Mouse (Mus musculus) forebrain, embryonic 12.5 days (tissue): Measurements from ENCODE around the gene Cmtm8. TPM values are rescaled to one million over a fixed set of nuclear protein-coding genes. Genes with fewer than 3 reads are reported as not detected.

Experiments
- ATAC-seq: fragments of 200-750 bp; cut with Nextera tagmentation; 2 replicates; pipeline ENCODE4 v1.8.0; 2017; ENCODE audit warnings: moderate TSS enrichment; ENCODE audit not compliant: low FRiP score
- H3K27ac ChIP-seq: fragments of 300-500 bp; sonication (generic); 2 replicates; pipeline ENCODE4 v1.5.1; 2016; ENCODE audit warnings: mild to moderate bottlenecking
- H3K27me3 ChIP-seq: fragments of 300-500 bp; sonication (generic); 2 replicates; pipeline ENCODE4 v1.6.1; 2016; ENCODE audit warnings: mild to moderate bottlenecking
- H3K36me3 ChIP-seq: fragments of 300-500 bp; sonication (generic); replicated peaks from 2 replicates; pipeline ENCODE4 v1.6.1; 2016; ENCODE audit warnings: mild to moderate bottlenecking
- H3K4me1 ChIP-seq: fragments of 300-500 bp; sonication (generic); 2 replicates; pipeline ENCODE4 v1.6.1; 2016
- H3K4me2 ChIP-seq: fragments of 300-500 bp; sonication (generic); 2 replicates; pipeline ENCODE4 v1.6.1; 2016; ENCODE audit warnings: mild to moderate bottlenecking, moderate library complexity
- H3K4me3 ChIP-seq: fragments of 300-500 bp; sonication (generic); replicated peaks from 2 replicates; pipeline ENCODE4 v1.5.1; 2016; ENCODE audit warnings: mild to moderate bottlenecking
- H3K9ac ChIP-seq: fragments of 300-500 bp; sonication (generic); 2 replicates; pipeline ENCODE4 v1.6.1; 2016; ENCODE audit warnings: mild to moderate bottlenecking
- H3K9me3 ChIP-seq: fragments of 300-500 bp; sonication (generic); 2 replicates; pipeline ENCODE4 v1.6.1; 2016
- WGBS: fragments of 180-500 bp; shearing (Covaris S2); methylation state at CpG from one replicate; pipeline ENCODE4 v1.1.7; 2016; 5-methylcytosine and 5-hydroxymethylcytosine counted together
- polyA plus RNA-seq: library from polyadenylated mRNA; unstranded; fragments of >200 nt; fragmentation: Nextera tagmentation; extraction: Ambion mirVana; gene quantifications from 2 replicates; pipeline ENCODE4 v1.2.1, GENCODE M21; 2016

Gene Cmtm8
- polyA plus RNA-seq, 1 experiment from 2014 or later = 17.0 TPM

GRCm38 (mm10) chr9:114763341-114763740, 80.6 kb downstream of the Cmtm8 start:
- Histone ChIP-seq H3K4me1 (peaks cover 23% of the 10 kb centered on the region), H3K9me3 (no peaks in the 10 kb centered on the region), H3K4me3 (no peak overlapping the region), H3K36me3 (peaks cover 9% of the 10 kb centered on the region; the same call in 1 of the 2 replicates), H3K4me2 (no peak overlapping the region), H3K9ac (no peak overlapping the region), H3K27ac (no peak overlapping the region), H3K27me3 (no peaks in the 10 kb centered on the region)
- no peak for ATAC-seq
- 63% methylated on average over 13 of the region's 13 CpGs for WGBS

- peaks cover 9% of the 10 kb centered on the region; the same call in 1 of the 2 replicates for H3K36me3 ChIP-seq
- ATAC-seq = no peak
- H3K4me2 ChIP-seq = no peak overlapping the region
- no peaks in the 10 kb centered on the region for H3K9me3 ChIP-seq
- no peak overlapping the region for H3K4me3 ChIP-seq
- H3K27ac ChIP-seq = no peak overlapping the region
- 81% methylated on average over 11 of the region's 11 CpGs for WGBS
- H3K27me3 ChIP-seq = no peaks in the 10 kb centered on the region
- peaks cover 11% of the 10 kb centered on the region; the same call in 1 of the 2 replicates for H3K4me1 ChIP-seq
- no peak overlapping the region for H3K9ac ChIP-seq
Measured at GRCm38 (mm10) chr9:114761848-114762247, 82.1 kb downstream of the Cmtm8 start.

DNA sequence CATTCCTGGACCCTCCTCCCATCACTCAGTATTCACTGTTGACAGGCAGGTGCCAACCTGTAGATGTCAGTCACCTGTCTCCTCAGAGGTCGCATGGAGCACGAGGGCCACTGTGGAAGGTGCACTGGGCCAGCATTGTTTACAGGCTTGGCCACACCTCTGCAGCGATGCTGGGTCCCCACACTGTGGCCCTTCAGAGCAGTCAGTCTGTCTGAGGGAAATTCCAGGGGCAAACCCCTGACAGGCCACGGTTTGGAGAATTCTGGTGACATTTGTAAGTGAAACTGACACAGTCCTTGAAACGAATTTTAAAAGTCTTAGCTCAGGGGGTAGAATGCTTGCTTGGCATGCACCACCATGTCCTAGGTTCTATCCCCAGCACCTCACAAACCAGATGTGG, 83.6 kb downstream of the Cmtm8 start:
- no peak overlapping the region for H3K4me2 ChIP-seq
- H3K9ac ChIP-seq = no peak overlapping the region
- 81% methylated on average over 5 of the region's 5 CpGs for WGBS
- no peak for ATAC-seq
- H3K36me3 ChIP-seq = peaks cover 6% of the 10 kb centered on the region; the same call in 1 of the 2 replicates
- H3K27ac ChIP-seq = no peak overlapping the region
- H3K4me3 ChIP-seq = no peak overlapping the region
- H3K27me3 ChIP-seq = no peaks in the 10 kb centered on the region
- H3K9me3 ChIP-seq = no peaks in the 10 kb centered on the region
- peaks cover 8% of the 10 kb centered on the region; the same call in 1 of the 2 replicates for H3K4me1 ChIP-seq

- 62% methylated on average over 4 of the region's 4 CpGs for WGBS
- ATAC-seq = no peak
- Histone ChIP-seq H3K36me3 (peaks cover 6% of the 10 kb centered on the region; the same call in 1 of the 2 replicates), H3K9ac (no peak overlapping the region), H3K4me2 (no peak overlapping the region), H3K9me3 (no peaks in the 10 kb centered on the region), H3K27ac (no peak overlapping the region), H3K27me3 (no peaks in the 10 kb centered on the region), H3K4me3 (no peak overlapping the region), H3K4me1 (peaks cover 8% of the 10 kb centered on the region; the same call in 1 of the 2 replicates)
Measured at GRCm38 (mm10) chr9:114759886-114760285, 84.1 kb downstream of the Cmtm8 start.

DNA sequence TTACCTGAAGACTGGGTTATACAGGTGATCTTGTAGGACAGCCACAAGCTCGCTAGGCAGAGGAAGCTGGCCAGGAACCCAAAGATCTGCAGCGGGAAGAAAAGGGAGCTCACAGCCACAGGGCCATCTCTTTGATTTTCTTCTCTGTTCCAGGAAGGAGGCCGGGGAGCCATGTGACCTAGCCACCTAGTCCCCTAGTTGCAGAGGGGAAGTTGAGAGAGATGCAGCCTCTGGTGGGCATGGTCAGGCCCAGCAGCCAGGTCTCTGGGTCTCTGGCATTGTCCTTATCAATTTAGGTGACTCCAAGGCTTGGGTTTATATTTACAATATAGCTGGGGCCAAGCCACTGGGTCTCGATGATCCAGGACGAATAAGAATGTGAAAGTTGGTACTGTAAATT, 85.2 kb downstream of the Cmtm8 start:
- no peak overlapping the region for H3K9ac ChIP-seq
- H3K4me2 ChIP-seq = no peak overlapping the region
- H3K4me1 ChIP-seq = peaks cover 8% of the 10 kb centered on the region; the same call in 1 of the 2 replicates
- peaks cover 8% of the 10 kb centered on the region; the same call in 1 of the 2 replicates for H3K36me3 ChIP-seq
- no peaks in the 10 kb centered on the region for H3K9me3 ChIP-seq
- H3K4me3 ChIP-seq = no peak overlapping the region
- WGBS = 88% methylated on average over 5 of the region's 5 CpGs
- H3K27ac ChIP-seq = no peak overlapping the region
- no peak for ATAC-seq
- H3K27me3 ChIP-seq = no peaks in the 10 kb centered on the region

DNA sequence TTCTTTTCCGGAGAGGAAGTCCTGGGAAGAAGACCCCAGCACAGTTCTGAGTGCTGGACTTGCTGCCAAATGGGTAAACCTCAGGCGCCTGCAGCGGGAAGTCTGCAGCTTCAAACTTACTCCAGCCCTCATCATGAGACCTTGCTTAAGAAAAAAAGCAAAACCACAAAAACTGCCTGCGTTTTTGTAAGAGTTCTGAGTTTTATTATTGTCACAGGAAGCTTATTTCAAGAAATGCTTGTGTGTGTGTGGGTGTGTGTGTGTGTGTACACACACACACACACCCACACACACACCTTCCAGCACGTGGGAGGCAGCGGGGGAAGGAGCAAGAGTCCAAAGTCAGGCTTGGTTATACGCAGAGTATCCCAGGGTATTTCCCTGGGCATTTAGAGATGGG, 85.7 kb downstream of the Cmtm8 start:
- no peak overlapping the region for H3K27ac ChIP-seq
- H3K4me2 ChIP-seq = no peak overlapping the region
- H3K36me3 ChIP-seq = peaks cover 8% of the 10 kb centered on the region; the same call in 1 of the 2 replicates
- no peak overlapping the region for H3K4me3 ChIP-seq
- H3K4me1 ChIP-seq = peaks cover 10% of the 10 kb centered on the region
- no peak for ATAC-seq
- 88% methylated on average over 7 of the region's 7 CpGs for WGBS
- H3K9me3 ChIP-seq = no peaks in the 10 kb centered on the region
- H3K9ac ChIP-seq = no peak overlapping the region
- no peaks in the 10 kb centered on the region for H3K27me3 ChIP-seq

DNA sequence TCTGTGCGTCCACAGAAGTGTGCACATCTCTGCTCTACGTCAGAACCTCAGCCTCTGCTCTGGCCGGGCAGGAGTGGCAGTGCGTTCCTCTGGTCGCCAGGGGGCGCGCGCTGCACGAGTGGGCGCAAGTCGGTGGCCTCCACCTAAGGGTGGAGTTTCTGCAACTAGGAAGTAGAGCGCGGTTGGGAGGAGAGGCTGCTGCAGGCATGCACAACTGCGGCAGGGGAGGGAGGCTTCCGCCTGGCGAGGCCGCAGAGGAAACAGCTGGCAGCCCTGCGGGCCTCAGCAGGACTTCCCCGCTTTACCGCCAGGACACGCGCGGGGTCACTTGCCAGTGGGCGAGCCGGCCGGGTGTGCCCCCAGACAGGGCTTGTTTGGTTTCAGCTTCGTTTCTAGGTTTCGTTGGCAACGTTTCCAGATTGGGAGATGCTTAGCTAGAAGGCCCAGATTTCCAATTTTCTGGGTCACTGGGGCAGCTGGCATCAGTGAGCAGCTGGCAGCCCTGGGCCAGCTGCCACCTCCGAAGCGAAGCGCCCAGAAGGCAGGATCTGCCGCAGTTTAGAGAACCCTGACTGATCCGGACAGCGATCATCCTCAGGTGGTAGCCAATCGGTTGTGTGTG, 91.0 kb downstream of the Cmtm8 start:
- peaks cover 11% of the 10 kb centered on the region for H3K4me1 ChIP-seq
- peak overlapping the region; percentile 78 for H3K4me2 ChIP-seq
- no peaks in the 10 kb centered on the region for H3K27me3 ChIP-seq
- 8% methylated on average over 36 of the region's 36 CpGs for whole genome bisulfite sequencing
- peaks cover 9% of the 10 kb centered on the region for H3K36me3 ChIP-seq
- H3K27ac ChIP-seq = peak overlapping the region; percentile 73
- no peaks in the 10 kb centered on the region for H3K9me3 ChIP-seq
- H3K9ac ChIP-seq = peak overlapping the region; percentile 59
- peak; percentile 91 for ATAC-seq
- peak overlapping the region; percentile 50 for H3K4me3 ChIP-seq

DNA sequence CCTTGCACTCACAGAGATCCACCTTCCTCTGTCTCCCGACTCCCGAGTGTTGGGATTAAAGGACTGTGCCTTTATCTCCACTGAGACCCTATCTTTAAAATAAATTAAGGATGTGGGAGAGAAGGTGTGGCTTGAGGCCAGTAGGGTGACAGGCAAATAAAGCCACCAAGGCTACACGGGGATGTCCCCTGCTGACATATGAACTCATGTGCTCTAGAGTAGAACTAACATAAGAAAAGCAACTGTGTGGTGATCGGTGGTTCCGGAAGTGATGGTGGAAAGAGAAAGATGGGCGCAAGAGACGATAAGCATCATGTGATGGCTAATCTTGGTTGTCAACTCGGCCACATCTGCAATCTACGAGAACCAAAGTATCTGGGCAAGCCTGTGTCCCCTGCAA, 91.6 kb downstream of the Cmtm8 start:
- Histone ChIP-seq H3K4me2 (peak overlapping the region; percentile 78; the same call in 1 of the 2 replicates), H3K9me3 (no peaks in the 10 kb centered on the region), H3K4me3 (peak overlapping the region; percentile 50; the same call in 1 of the 2 replicates), H3K27me3 (no peaks in the 10 kb centered on the region), H3K27ac (no peak overlapping the region), H3K36me3 (peaks cover 16% of the 10 kb centered on the region), H3K9ac (no peak overlapping the region), H3K4me1 (peaks cover 11% of the 10 kb centered on the region)
- 81% methylated on average over 9 of the region's 9 CpGs for WGBS
- no peak for ATAC-seq

DNA sequence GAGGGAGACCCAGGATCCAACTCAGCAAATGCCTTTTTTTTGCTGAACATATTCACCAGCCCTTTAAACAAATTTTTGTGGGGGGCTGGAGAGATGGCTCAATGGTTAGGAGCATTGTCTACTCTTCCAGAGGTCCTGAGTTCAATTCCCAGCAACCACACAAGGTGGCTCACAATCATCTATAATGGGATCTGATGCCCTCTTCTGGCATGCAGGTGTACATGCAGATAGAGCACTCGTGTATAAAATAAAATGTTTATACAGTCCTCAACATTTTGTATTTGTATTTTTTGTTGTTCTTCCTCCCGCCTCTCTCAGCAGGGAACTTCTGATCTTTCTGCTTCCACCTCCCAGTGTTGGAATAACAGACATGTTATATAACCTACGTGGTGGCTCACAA, 92.4 kb downstream of the Cmtm8 start:
- Histone ChIP-seq H3K9ac (no peak overlapping the region), H3K4me2 (no peak overlapping the region), H3K36me3 (peaks cover 23% of the 10 kb centered on the region), H3K27me3 (no peaks in the 10 kb centered on the region), H3K9me3 (no peaks in the 10 kb centered on the region), H3K27ac (no peak overlapping the region), H3K4me3 (no peak overlapping the region), H3K4me1 (peaks cover 11% of the 10 kb centered on the region)
- WGBS = 86% methylated on average over 3 of the region's 3 CpGs
- no peak for ATAC-seq

GRCm38 (mm10) chr9:114747466-114747865, 96.5 kb downstream of the Cmtm8 start:
- 84% methylated on average over 12 of the region's 12 CpGs for WGBS
- peaks cover 1% of the 10 kb centered on the region for H3K4me1 ChIP-seq
- H3K4me3 ChIP-seq = no peak overlapping the region
- no peak overlapping the region for H3K9ac ChIP-seq
- no peaks in the 10 kb centered on the region for H3K27me3 ChIP-seq
- H3K27ac ChIP-seq = no peak overlapping the region
- peaks cover 30% of the 10 kb centered on the region for H3K36me3 ChIP-seq
- ATAC-seq = no peak
- no peaks in the 10 kb centered on the region for H3K9me3 ChIP-seq
- no peak overlapping the region for H3K4me2 ChIP-seq

DNA sequence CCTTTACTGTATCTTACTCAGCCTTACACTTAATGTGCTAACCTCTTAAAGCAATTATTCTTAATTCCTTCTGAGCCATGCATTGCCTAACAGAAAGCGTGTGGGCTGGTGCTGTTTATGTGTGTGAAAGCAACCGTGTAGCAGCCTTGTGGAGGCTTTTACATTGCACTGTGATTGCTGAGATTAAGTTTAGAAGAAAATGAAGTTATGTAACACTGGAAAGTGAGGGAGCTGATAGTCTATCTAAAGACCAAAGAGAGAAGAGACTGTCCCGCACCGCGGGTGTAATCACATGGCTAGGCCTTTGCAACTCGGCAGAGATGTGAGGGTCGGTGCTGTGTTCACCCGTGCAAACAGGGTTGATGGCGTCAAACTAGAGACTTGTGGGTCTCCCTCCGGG, 96.9 kb downstream of the Cmtm8 start:
- no peak for ATAC-seq
- WGBS = 90% methylated on average over 10 of the region's 10 CpGs

DNA sequence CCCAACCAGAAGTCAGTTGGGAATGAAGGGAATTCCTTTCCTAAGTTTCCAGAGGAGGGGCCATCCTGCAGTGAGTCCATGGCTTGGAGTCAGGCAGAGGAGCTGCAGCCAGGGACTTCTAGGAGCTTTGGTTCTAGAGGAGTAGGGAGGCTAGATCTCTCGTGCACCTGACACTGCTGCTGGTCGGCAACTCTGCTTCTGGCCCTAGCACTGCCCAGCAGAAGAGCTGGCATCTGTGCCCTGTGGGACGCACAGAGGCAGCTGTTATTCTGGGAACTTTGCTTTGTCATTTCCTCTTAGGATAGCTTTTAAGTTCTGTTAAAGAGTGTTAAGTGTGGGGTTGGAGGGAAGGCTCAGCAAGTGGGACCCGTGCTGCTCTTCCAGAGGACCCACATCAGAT, 98.3 kb downstream of the Cmtm8 start:
- 80% methylated on average over 4 of the region's 4 CpGs for WGBS
- no peaks in the 10 kb centered on the region for H3K4me1 ChIP-seq
- H3K4me3 ChIP-seq = no peak overlapping the region
- ATAC-seq = no peak
- no peak overlapping the region for H3K9ac ChIP-seq
- H3K9me3 ChIP-seq = no peaks in the 10 kb centered on the region
- no peak overlapping the region for H3K27ac ChIP-seq
- H3K27me3 ChIP-seq = no peaks in the 10 kb centered on the region
- H3K36me3 ChIP-seq = peaks cover 35% of the 10 kb centered on the region
- no peak overlapping the region for H3K4me2 ChIP-seq

More for the DNA sequence above, 96.9 kb downstream of the Cmtm8 start:
- no peak overlapping the region for H3K9ac ChIP-seq
- H3K27ac ChIP-seq = no peak overlapping the region
- H3K36me3 ChIP-seq = peaks cover 30% of the 10 kb centered on the region
- no peaks in the 10 kb centered on the region for H3K9me3 ChIP-seq
- no peak overlapping the region for H3K4me3 ChIP-seq
- H3K4me1 ChIP-seq = no peaks in the 10 kb centered on the region
- H3K27me3 ChIP-seq = no peaks in the 10 kb centered on the region
- no peak overlapping the region for H3K4me2 ChIP-seq

GRCm38 (mm10) chr9:114745163-114745562, 98.8 kb downstream of the Cmtm8 start:
- no peak for ATAC-seq
- no peak overlapping the region for H3K9ac ChIP-seq
- H3K4me3 ChIP-seq = no peak overlapping the region
- 82% methylated on average over 4 of the region's 4 CpGs for WGBS
- H3K27ac ChIP-seq = no peak overlapping the region
- peaks cover 37% of the 10 kb centered on the region for H3K36me3 ChIP-seq
- H3K4me1 ChIP-seq = no peaks in the 10 kb centered on the region
- no peak overlapping the region for H3K4me2 ChIP-seq
- no peaks in the 10 kb centered on the region for H3K27me3 ChIP-seq
- H3K9me3 ChIP-seq = no peaks in the 10 kb centered on the region
